Mouse (Mus musculus) erythroblast, embryonic 14.5 days (primary cell): ENCODE measurements around the gene Efs.

Source experiments
- GATA1 ChIP-seq: IDR thresholded peaks from 2 replicates; pipeline ENCODE4 v1.6.1; 2012; ENCODE audit warnings: low read length, inconsistent platforms, mixed read lengths
- TAL1 ChIP-seq: IDR thresholded peaks from 3 replicates; pipeline ENCODE4 v1.6.1; 2012; ENCODE audit warnings: low read length, inconsistent platforms, mixed read lengths

- no peak for TF ChIP-seq GATA1
- no peak for TF ChIP-seq TAL1
Observed at GRCm38 (mm10) chr14:54912109-54912850, 13.6 kb downstream of the Efs start.
